Mouse (Mus musculus): ENCODE data around the gene Rrp15. TPM values are rescaled to one million over a fixed set of nuclear protein-coding genes. Genes with fewer than 3 reads are reported as not detected.

The Rrp15 gene
- polyA plus RNA-seq, 1 experiment from 2014 or later: 29.0 TPM

GRCm38 (mm10) chr1:186695361-186695760 lies 53.8 kb downstream of the Rrp15 start:
- Histone ChIP-seq H3K27me3 (ENCODE audit: control insufficient read depth, insufficient read depth, low read length) (no peaks in the 10 kb centered on the region), H3K4me3 (replicated peaks; ENCODE audit: low read depth, low read length) (no peak overlapping the region), H3K9ac (replicated peaks; ENCODE audit: low read length) (no peak overlapping the region), H3K4me2 (ENCODE audit: low read length) (no peak overlapping the region), H3K9me3 (ENCODE audit: control insufficient read depth, low read length) (no peaks in the 10 kb centered on the region), H3K4me1 (ENCODE audit: control insufficient read depth, insufficient read depth, low read length) (no peaks in the 10 kb centered on the region; the same call in 1 of the 2 replicates), H3K27ac (replicated peaks; ENCODE audit: low read depth, low read length) (no peak overlapping the region), H3K36me3 (ENCODE audit: control insufficient read depth, insufficient read depth, low read length) (no peaks in the 10 kb centered on the region)
- 84% methylated on average over 4 of the region's 4 CpGs for whole genome bisulfite sequencing
- DNase-seq: no peak
- no peak for ATAC-seq (ENCODE audit: low FRiP score, low TSS enrichment)

- H3K27me3 ChIP-seq (ENCODE audit: control insufficient read depth, insufficient read depth, low read length): no peaks in the 10 kb centered on the region
- no peak overlapping the region for H3K4me3 ChIP-seq (replicated peaks; ENCODE audit: low read depth, low read length)
- no peaks in the 10 kb centered on the region for H3K9me3 ChIP-seq (ENCODE audit: control insufficient read depth, low read length)
- WGBS: 88% methylated on average over 4 of the region's 4 CpGs
- H3K27ac ChIP-seq (replicated peaks; ENCODE audit: low read depth, low read length): no peak overlapping the region
- H3K4me1 ChIP-seq (ENCODE audit: control insufficient read depth, insufficient read depth, low read length): no peaks in the 10 kb centered on the region; the same call in 1 of the 2 replicates
- no peaks in the 10 kb centered on the region for H3K36me3 ChIP-seq (ENCODE audit: control insufficient read depth, insufficient read depth, low read length)
- no peak overlapping the region for H3K9ac ChIP-seq (replicated peaks; ENCODE audit: low read length)
- ATAC-seq (ENCODE audit: low FRiP score, low TSS enrichment) (no peak), DNase-seq (no peak)
- no peak overlapping the region for H3K4me2 ChIP-seq (ENCODE audit: low read length)
Measured at GRCm38 (mm10) chr1:186692370-186692769, 56.8 kb downstream of the Rrp15 start.

- H3K27me3 ChIP-seq (ENCODE audit: control insufficient read depth, insufficient read depth, low read length): no peaks in the 10 kb centered on the region
- H3K9ac ChIP-seq (replicated peaks; ENCODE audit: low read length): no peak overlapping the region
- ATAC-seq (ENCODE audit: low FRiP score, low TSS enrichment) (no peak), DNase-seq (no peak)
- no peak overlapping the region for H3K4me3 ChIP-seq (replicated peaks; ENCODE audit: low read depth, low read length)
- 84% methylated on average over 9 of the region's 9 CpGs for WGBS
- H3K36me3 ChIP-seq (ENCODE audit: control insufficient read depth, insufficient read depth, low read length): no peaks in the 10 kb centered on the region
- H3K4me1 ChIP-seq (ENCODE audit: control insufficient read depth, insufficient read depth, low read length): no peaks in the 10 kb centered on the region; the same call in 1 of the 2 replicates
- H3K9me3 ChIP-seq (ENCODE audit: control insufficient read depth, low read length): no peaks in the 10 kb centered on the region
- no peak overlapping the region for H3K27ac ChIP-seq (replicated peaks; ENCODE audit: low read depth, low read length)
- no peak overlapping the region for H3K4me2 ChIP-seq (ENCODE audit: low read length)
Measured at GRCm38 (mm10) chr1:186691708-186692107, 57.5 kb downstream of the Rrp15 start.

DNA sequence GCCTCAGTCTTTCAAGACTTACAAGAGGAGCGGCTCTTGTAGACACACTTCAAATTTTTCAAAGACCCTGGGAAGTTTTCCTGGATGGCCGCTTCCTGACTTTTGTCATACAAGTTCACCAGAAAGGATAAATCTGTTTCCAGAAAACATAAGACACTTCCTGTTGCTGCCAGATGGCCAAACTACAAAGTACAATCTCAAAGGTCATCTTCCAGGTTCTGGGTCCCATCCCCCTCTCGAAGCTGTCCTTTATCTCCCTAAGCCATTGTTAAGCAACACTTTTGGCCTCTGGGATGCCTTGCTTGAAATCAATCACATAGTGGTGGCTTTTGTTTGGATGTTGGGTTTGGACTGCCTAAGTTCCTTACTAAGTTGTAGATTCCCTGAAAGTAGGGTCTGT lies 65.1 kb downstream of the Rrp15 start:
- no peaks in the 10 kb centered on the region for H3K27me3 ChIP-seq (ENCODE audit: control insufficient read depth, insufficient read depth, low read length)
- DNase-seq (no peak), ATAC-seq (ENCODE audit: low FRiP score, low TSS enrichment) (no peak)
- no peak overlapping the region for H3K4me2 ChIP-seq (ENCODE audit: low read length)
- H3K4me1 ChIP-seq (ENCODE audit: control insufficient read depth, insufficient read depth, low read length): no peaks in the 10 kb centered on the region
- no peak overlapping the region for H3K27ac ChIP-seq (replicated peaks; ENCODE audit: low read depth, low read length)
- no peak overlapping the region for H3K9ac ChIP-seq (replicated peaks; ENCODE audit: low read length)
- no peak overlapping the region for H3K4me3 ChIP-seq (replicated peaks; ENCODE audit: low read depth, low read length)
- 93% methylated on average over 3 of the region's 3 CpGs for WGBS
- no peaks in the 10 kb centered on the region for H3K9me3 ChIP-seq (ENCODE audit: control insufficient read depth, low read length)
- H3K36me3 ChIP-seq (ENCODE audit: control insufficient read depth, insufficient read depth, low read length): no peaks in the 10 kb centered on the region

GRCm38 (mm10) chr1:186682606-186683005 lies 66.6 kb downstream of the Rrp15 start:
- no peak for ATAC-seq (ENCODE audit: low FRiP score, low TSS enrichment)
- no peak overlapping the region for H3K27ac ChIP-seq (replicated peaks; ENCODE audit: low read depth, low read length)
- WGBS: 39% methylated on average over 7 of the region's 7 CpGs

GRCm38 (mm10) chr1:186677614-186678013 lies 71.5 kb downstream of the Rrp15 start:
- no peak for ATAC-seq (ENCODE audit: low FRiP score, low TSS enrichment)

More at GRCm38 (mm10) chr1:186682606-186683005, 66.6 kb downstream of the Rrp15 start:
- Histone ChIP-seq H3K4me1 (ENCODE audit: control insufficient read depth, insufficient read depth, low read length) (no peaks in the 10 kb centered on the region), H3K36me3 (ENCODE audit: control insufficient read depth, insufficient read depth, low read length) (no peaks in the 10 kb centered on the region), H3K9ac (replicated peaks; ENCODE audit: low read length) (no peak overlapping the region), H3K4me2 (ENCODE audit: low read length) (no peak overlapping the region), H3K4me3 (replicated peaks; ENCODE audit: low read depth, low read length) (no peak overlapping the region), H3K9me3 (ENCODE audit: control insufficient read depth, low read length) (no peaks in the 10 kb centered on the region), H3K27me3 (ENCODE audit: control insufficient read depth, insufficient read depth, low read length) (no peaks in the 10 kb centered on the region)
- no peak for DNase-seq

DNA sequence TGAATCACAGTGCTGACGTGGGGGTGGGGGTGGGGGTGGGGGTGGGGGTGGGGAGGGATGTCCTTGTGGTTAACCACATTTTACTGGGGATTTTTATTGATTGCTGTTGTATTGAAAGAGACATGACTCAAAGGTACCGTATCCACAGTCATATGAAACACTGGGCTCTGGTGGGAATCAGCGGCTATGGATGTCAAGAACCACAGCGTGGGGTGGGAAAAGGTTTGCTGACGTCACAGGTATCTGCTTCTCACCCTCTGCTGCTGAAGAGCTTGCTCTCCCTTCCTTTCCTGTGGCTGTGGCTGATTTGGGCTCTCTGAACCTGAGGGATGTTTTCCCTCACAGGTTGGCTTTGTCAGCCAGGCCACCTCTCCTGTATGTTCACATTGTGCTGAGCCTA lies 73.0 kb downstream of the Rrp15 start:
- Histone ChIP-seq H3K4me1 (ENCODE audit: control insufficient read depth, insufficient read depth, low read length) (no peaks in the 10 kb centered on the region), H3K27me3 (ENCODE audit: control insufficient read depth, insufficient read depth, low read length) (no peaks in the 10 kb centered on the region), H3K36me3 (ENCODE audit: control insufficient read depth, insufficient read depth, low read length) (no peaks in the 10 kb centered on the region), H3K4me3 (replicated peaks; ENCODE audit: low read depth, low read length) (no peak overlapping the region), H3K9ac (replicated peaks; ENCODE audit: low read length) (no peak overlapping the region), H3K4me2 (ENCODE audit: low read length) (no peak overlapping the region), H3K27ac (replicated peaks; ENCODE audit: low read depth, low read length) (no peak overlapping the region), H3K9me3 (ENCODE audit: control insufficient read depth, low read length) (no peaks in the 10 kb centered on the region)
- DNase-seq (no peak), ATAC-seq (ENCODE audit: low FRiP score, low TSS enrichment) (no peak)
- 55% methylated on average over 5 of the region's 5 CpGs for WGBS

More at GRCm38 (mm10) chr1:186677614-186678013, 71.5 kb downstream of the Rrp15 start:
- Histone ChIP-seq H3K4me3 (replicated peaks; ENCODE audit: low read depth, low read length) (no peak overlapping the region), H3K9me3 (ENCODE audit: control insufficient read depth, low read length) (no peaks in the 10 kb centered on the region), H3K4me2 (ENCODE audit: low read length) (no peak overlapping the region), H3K27me3 (ENCODE audit: control insufficient read depth, insufficient read depth, low read length) (no peaks in the 10 kb centered on the region), H3K4me1 (ENCODE audit: control insufficient read depth, insufficient read depth, low read length) (no peaks in the 10 kb centered on the region), H3K9ac (replicated peaks; ENCODE audit: low read length) (no peak overlapping the region), H3K36me3 (ENCODE audit: control insufficient read depth, insufficient read depth, low read length) (no peaks in the 10 kb centered on the region), H3K27ac (replicated peaks; ENCODE audit: low read depth, low read length) (no peak overlapping the region)
- DNase-seq: no peak
- 84% methylated on average over 12 of the region's 12 CpGs for WGBS

DNA sequence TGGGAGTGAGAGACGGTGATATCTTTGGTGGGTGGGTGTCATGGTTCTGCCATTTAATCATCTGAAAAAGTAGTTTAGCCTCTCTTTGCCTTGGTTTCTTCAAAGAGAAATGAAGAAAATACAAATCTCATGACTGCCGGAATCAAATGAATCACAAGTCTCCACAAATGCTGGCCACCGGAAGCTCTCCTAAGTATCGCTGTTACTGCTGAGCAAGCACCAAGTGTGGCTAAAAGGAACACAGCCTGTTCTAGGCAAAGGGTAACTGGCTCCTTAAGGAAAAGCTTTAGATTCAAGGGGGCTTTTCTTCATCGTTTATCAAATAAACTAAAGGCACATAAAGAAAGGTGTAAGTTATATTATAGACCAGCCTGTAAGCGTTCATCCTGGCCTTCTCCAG lies 73.9 kb downstream of the Rrp15 start:
- no peaks in the 10 kb centered on the region for H3K9me3 ChIP-seq (ENCODE audit: control insufficient read depth, low read length)
- H3K4me2 ChIP-seq (ENCODE audit: low read length): no peak overlapping the region
- no peaks in the 10 kb centered on the region for H3K27me3 ChIP-seq (ENCODE audit: control insufficient read depth, insufficient read depth, low read length)
- WGBS: 85% methylated on average over 6 of the region's 6 CpGs
- no peaks in the 10 kb centered on the region for H3K4me1 ChIP-seq (ENCODE audit: control insufficient read depth, insufficient read depth, low read length)
- DNase-seq (no peak), ATAC-seq (ENCODE audit: low FRiP score, low TSS enrichment) (no peak)
- no peak overlapping the region for H3K4me3 ChIP-seq (replicated peaks; ENCODE audit: low read depth, low read length)
- H3K36me3 ChIP-seq (ENCODE audit: control insufficient read depth, insufficient read depth, low read length): no peaks in the 10 kb centered on the region
- H3K9ac ChIP-seq (replicated peaks; ENCODE audit: low read length): no peak overlapping the region
- no peak overlapping the region for H3K27ac ChIP-seq (replicated peaks; ENCODE audit: low read depth, low read length)

DNA sequence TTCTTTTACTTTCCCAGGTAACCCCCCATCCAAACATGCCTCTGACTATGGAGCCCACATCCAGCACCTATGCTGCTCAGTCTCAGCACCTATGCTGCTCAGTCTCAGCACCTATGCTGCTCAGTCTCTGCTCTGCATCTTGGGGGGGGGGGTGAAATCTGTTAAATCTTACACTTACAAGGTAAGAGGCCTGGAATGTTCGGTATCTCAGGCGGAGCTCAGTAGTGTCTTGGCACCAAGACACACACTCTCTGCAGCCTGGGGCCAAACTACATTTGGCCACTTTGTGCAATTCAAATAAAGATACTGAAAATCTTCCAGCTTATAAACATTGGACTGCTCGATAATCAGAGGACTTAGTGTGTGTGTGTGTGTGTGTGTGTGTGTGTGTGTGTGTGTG lies 74.5 kb downstream of the Rrp15 start:
- Histone ChIP-seq H3K4me2 (ENCODE audit: low read length) (no peak overlapping the region), H3K9ac (replicated peaks; ENCODE audit: low read length) (no peak overlapping the region), H3K9me3 (ENCODE audit: control insufficient read depth, low read length) (no peaks in the 10 kb centered on the region), H3K36me3 (ENCODE audit: control insufficient read depth, insufficient read depth, low read length) (no peaks in the 10 kb centered on the region), H3K27me3 (ENCODE audit: control insufficient read depth, insufficient read depth, low read length) (no peaks in the 10 kb centered on the region), H3K4me1 (ENCODE audit: control insufficient read depth, insufficient read depth, low read length) (no peaks in the 10 kb centered on the region), H3K27ac (replicated peaks; ENCODE audit: low read depth, low read length) (no peak overlapping the region), H3K4me3 (replicated peaks; ENCODE audit: low read depth, low read length) (no peak overlapping the region)
- WGBS: 91% methylated on average over 3 of the region's 3 CpGs
- ATAC-seq (ENCODE audit: low FRiP score, low TSS enrichment) (no peak), DNase-seq (no peak)
